Mouse (Mus musculus) hindbrain, embryonic 10.5 days (tissue): ENCODE measurements around the gene Mef2c. TPM values are rescaled to one million over a fixed set of nuclear protein-coding genes. Genes with fewer than 3 reads are reported as not detected.

Experiments
- DNase-seq: peaks from one replicate; pipeline ENCODE4 v3.0.0-alpha.2; 2017; ENCODE audit warnings: low spot score
- H3K27ac ChIP-seq: fragments of 300-500 bp; sonication (generic); 2 replicates; pipeline ENCODE4 v1.5.1; 2016; ENCODE audit warnings: mild to moderate bottlenecking, moderate library complexity
- H3K27me3 ChIP-seq: fragments of 300-500 bp; sonication (generic); 2 replicates; pipeline ENCODE4 v1.6.1; 2016; ENCODE audit warnings: mild to moderate bottlenecking; ENCODE audit not compliant: poor library complexity, insufficient read depth, severe bottlenecking
- H3K36me3 ChIP-seq: fragments of 300-500 bp; sonication (generic); 2 replicates; pipeline ENCODE4 v1.6.1; 2016; ENCODE audit warnings: mild to moderate bottlenecking, moderate library complexity
- H3K4me1 ChIP-seq: fragments of 300-500 bp; sonication (generic); replicated peaks from 2 replicates; pipeline ENCODE4 v1.6.1; 2016; ENCODE audit warnings: mild to moderate bottlenecking
- H3K4me3 ChIP-seq: fragments of 300-500 bp; sonication (generic); 2 replicates; pipeline ENCODE4 v1.5.1; 2016; ENCODE audit warnings: mild to moderate bottlenecking, moderate library complexity
- H3K9me3 ChIP-seq: fragments of 300-500 bp; sonication (generic); 2 replicates; pipeline ENCODE4 v1.6.1; 2016; ENCODE audit warnings: mild to moderate bottlenecking, moderate library complexity
- WGBS: fragments of 180-500 bp; shearing (Covaris S2); methylation state at CpG from one replicate; pipeline ENCODE4 v1.1.7; 2016; 5-methylcytosine and 5-hydroxymethylcytosine counted together
- polyA plus RNA-seq: library from polyadenylated mRNA; unstranded; fragments of >200 nt; fragmentation: Nextera tagmentation; extraction: Ambion mirVana; gene quantifications from 2 replicates; pipeline ENCODE4 v1.2.1, GENCODE M21; 2016

The Mef2c gene
- polyA plus RNA-seq, 1 experiment from 2014 or later: 17.3 TPM

DNA sequence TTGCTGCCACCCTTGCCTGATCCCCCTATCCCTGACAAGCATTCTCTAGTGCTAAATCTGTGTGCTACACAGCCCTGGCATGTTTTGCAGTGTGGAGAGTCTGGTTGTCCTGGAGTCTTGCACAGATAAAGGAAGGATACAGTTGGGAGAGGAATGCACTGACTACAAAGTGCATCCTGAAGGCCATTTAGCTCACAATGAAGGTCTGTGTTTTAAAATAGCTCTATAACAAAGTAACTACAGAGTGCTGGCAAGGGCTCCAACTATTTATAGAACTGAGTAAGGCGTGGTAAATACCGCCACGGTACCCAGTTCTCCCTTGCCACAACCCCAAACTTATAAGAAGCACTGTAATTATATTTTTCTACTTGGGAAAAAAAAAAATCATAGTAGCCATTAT is 61.9 kb downstream of the Mef2c start:
- Histone ChIP-seq H3K9me3 (no peaks in the 10 kb centered on the region), H3K36me3 (no peaks in the 10 kb centered on the region), H3K4me1 (no peaks in the 10 kb centered on the region; the same call in 1 of the 2 replicates), H3K27ac (no peak overlapping the region), H3K4me3 (no peak overlapping the region), H3K27me3 (no peaks in the 10 kb centered on the region)
- DNase-seq: no peak
- WGBS: 90% methylated on average over 3 of the region's 3 CpGs

DNA sequence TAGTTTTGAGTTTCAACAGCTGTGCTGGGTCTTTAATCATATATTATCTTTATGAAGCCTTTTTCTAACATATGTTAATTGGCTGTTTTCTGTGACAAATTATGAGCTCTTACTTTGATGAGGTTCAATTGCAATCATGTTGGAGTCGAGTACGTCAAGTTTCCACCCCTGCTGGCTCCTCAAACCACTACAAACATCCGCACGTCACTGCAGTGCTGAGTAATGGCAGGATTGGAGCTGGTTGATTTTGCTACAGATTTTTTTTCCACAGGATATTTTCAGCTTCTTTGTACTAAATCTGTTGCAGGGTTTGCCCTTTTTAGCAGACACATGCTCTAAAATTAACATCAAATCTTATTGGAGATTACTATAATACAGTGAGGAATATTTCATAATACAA is 62.3 kb downstream of the Mef2c start:
- Histone ChIP-seq H3K4me1 (no peaks in the 10 kb centered on the region; the same call in 1 of the 2 replicates), H3K4me3 (no peak overlapping the region), H3K9me3 (no peaks in the 10 kb centered on the region), H3K27me3 (no peaks in the 10 kb centered on the region), H3K36me3 (no peaks in the 10 kb centered on the region), H3K27ac (no peak overlapping the region)
- no peak for DNase-seq
- 70% methylated on average over 4 of the region's 4 CpGs for WGBS

DNA sequence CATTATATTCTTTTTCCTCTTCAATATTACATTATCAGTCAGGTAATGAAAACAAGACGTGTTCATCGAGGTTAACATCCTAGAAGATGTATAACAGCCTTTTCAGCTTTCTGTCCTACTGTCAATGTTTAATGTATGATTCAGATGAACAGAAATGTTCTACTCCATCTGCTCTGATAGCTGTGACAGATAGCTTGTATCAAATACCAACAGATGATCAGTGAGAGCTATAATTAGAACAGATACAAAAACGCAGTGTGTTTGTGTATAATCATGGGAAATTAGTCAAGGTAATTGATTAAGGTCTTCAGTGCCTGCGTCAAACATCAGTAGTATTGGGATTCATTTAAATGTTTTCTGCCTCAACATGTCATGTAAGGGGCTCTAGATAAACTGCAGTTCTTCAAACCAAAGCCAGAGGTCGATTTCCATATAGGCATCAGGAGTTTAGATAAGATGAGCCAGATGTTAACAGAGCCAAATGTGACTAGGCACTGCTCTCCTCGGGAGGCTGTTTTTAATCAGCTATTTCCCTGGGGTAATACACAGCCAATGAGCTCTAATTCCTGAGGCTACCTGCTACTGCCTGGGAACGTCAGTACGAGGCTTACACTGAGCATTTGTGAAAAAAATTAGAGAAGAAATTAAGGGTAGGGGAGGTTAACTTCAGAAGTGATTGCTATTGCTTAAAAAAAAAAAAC is 63.1 kb downstream of the Mef2c start:
- Histone ChIP-seq H3K9me3 (no peaks in the 10 kb centered on the region), H3K27ac (no peak overlapping the region), H3K4me3 (no peak overlapping the region), H3K4me1 (peaks cover 2% of the 10 kb centered on the region), H3K27me3 (no peaks in the 10 kb centered on the region), H3K36me3 (no peaks in the 10 kb centered on the region)
- 63% methylated on average over 8 of the region's 8 CpGs for WGBS
- no peak for DNase-seq

DNA sequence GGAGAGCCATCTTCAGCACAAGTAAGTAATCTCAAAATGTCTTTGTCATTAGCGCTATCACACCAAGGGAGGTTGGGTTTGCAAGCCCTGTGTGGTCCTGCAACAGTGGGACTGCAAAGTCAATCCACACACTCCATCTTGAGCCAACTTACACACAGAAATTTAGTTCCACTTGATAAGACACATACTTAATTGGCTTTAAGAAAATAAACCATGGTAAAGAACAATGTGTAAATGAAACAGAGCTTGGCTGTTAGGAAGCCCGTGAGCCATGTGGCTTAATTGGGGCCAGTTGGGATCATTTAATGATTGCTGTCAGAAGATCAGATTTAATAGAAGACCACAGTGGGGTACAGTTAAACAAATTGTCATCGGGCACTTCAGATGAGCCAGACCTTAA is 63.8 kb downstream of the Mef2c start:
- Histone ChIP-seq H3K4me1 (peaks cover 9% of the 10 kb centered on the region), H3K4me3 (no peak overlapping the region), H3K9me3 (no peaks in the 10 kb centered on the region), H3K36me3 (no peaks in the 10 kb centered on the region), H3K27ac (no peak overlapping the region), H3K27me3 (no peaks in the 10 kb centered on the region)
- 79% methylated on average over 3 of the region's 3 CpGs for WGBS
- no peak for DNase-seq

DNA sequence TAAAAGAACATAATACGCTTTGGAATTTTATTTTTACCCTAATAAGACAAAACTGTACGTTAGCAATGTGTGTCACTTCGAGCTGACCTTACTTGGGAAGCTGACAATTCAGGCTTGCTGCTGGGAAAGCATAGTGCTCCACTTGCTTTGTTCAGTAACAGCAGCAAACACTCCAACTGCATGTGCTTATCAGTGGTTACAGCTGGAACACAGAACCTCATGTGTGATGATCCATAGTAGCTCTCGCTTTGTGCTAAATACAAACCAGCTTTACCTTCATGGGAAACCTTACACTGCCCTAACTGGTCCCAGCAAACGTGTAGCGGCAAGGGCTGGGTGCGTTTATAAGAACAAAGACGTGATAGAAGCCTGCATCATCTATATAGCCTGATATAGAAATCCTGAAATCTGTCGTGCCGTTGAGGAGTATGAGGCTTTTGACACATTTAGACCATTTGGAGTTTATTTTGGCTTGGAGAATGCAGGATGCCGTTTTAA is 65.0 kb downstream of the Mef2c start:
- H3K27ac ChIP-seq: no peak overlapping the region
- WGBS: 82% methylated on average over 11 of the region's 11 CpGs

DNA sequence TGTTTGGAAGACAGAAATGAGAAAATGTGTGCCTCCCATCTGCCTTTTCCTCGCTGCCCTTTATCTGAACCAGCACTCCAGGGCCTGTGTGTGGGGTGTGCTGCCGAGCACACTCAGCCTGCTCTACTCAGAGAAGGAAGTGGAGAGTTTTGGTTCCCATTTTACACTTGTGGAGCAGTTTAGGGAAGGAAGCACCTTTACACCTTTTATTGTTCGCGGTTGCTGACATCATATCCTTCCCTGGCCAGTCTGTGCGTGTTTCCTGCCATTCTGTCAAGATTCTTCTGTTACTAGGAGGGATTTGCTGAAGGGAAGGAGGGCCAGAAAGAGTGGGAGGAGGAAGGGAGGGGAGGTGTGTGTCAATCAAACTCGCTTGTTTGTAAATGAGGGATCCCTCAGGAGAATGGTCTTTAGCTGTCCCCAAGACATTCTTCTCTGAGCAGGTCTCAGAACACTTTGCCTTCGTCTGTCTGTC is 68.2 kb downstream of the Mef2c start:
- Histone ChIP-seq H3K27me3 (no peaks in the 10 kb centered on the region), H3K27ac (0 out of 2 replicates have a peak overlapping the region, but pooled peaks have one; percentile 12), H3K36me3 (no peaks in the 10 kb centered on the region), H3K9me3 (no peaks in the 10 kb centered on the region), H3K4me3 (no peak overlapping the region), H3K4me1 (peaks cover 18% of the 10 kb centered on the region)
- 41% methylated on average over 7 of the region's 7 CpGs for WGBS
- no peak for DNase-seq

More for the DNA sequence above, 65.0 kb downstream of the Mef2c start:
- no peaks in the 10 kb centered on the region for H3K27me3 ChIP-seq
- DNase-seq: no peak
- H3K9me3 ChIP-seq: no peaks in the 10 kb centered on the region
- H3K4me1 ChIP-seq: peaks cover 18% of the 10 kb centered on the region
- H3K36me3 ChIP-seq: no peaks in the 10 kb centered on the region
- H3K4me3 ChIP-seq: no peak overlapping the region

DNA sequence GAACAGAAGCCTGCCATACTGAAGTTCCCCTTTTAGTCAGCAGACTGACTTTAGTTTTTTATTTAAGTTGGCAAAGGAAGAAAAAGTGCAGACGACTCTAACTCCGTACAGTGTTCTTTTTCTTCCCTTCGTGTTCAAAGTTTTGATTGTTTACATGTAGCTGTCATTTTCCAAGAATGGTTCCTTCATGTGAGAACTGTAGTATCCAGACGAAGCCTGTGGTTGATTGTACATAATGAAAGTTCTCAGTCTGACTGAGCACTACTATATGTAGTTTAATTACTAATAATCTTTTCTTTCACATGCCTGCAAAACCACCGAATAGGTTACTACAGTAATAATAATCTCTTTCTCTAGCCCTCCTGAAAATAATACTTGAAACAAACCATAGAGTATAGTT is 68.6 kb downstream of the Mef2c start:
- Histone ChIP-seq H3K27ac (no peak overlapping the region), H3K4me1 (peaks cover 18% of the 10 kb centered on the region), H3K4me3 (no peak overlapping the region), H3K36me3 (no peaks in the 10 kb centered on the region), H3K9me3 (no peaks in the 10 kb centered on the region), H3K27me3 (no peaks in the 10 kb centered on the region)
- no peak for DNase-seq
- WGBS: 77% methylated on average over 5 of the region's 5 CpGs

DNA sequence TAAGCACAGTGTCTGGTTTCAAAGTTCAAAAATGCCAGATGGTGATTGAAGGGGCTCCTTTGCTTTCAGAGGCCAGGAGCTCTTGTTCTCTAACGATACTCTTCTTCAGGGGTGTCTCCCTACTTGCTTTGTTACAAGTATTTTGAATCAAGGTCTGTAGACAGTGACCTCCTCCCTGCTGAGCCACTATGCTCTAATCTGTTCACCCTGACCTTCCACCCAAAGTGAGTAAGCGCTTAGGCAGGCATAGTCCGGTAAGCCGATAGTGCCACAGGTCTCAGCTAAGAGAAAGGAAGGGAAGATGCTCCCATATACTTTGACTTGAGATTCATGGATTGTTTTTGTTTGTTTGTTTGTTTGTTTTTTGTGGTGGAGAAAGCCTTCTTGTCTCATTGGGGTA is 69.5 kb downstream of the Mef2c start:
- DNase-seq: no peak
- Histone ChIP-seq H3K27ac (no peak overlapping the region), H3K4me1 (peaks cover 18% of the 10 kb centered on the region), H3K27me3 (no peaks in the 10 kb centered on the region), H3K4me3 (no peak overlapping the region), H3K9me3 (no peaks in the 10 kb centered on the region), H3K36me3 (no peaks in the 10 kb centered on the region)
- 28% methylated on average over 4 of the region's 4 CpGs for WGBS

DNA sequence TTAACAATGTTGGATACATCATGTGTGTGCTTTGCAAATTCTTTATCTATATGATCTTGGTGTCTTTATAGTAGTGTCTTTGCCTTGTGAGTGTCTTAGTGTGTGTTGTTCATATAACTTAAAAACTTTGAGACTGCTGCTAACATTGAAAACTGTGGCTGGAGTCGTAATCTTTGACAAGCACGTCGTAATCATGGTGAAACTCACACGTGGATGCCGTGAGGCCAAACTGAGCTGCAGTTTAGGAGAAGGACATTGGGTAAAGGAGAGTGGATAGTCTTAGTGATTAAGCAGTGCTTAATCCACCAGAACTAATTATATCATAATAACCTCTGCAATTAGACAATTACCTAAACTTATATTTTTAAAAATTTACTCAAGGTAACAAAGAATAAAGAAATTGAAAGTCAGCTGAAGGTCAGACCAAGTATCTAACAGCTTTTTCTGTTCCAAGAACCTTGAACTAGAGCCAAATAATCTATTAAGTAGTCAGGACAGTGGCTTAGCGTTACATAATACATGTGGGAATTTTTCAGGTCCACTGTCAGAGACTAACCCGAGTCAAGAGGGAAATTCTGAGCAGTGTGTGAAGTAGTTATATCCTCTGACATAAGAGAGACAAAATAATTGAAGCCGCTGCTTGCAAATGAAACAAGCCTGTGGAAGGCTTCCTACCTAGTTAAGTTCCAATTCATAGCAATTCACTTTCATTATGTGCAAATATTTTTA is 70.2 kb downstream of the Mef2c start:
- no peaks in the 10 kb centered on the region for H3K36me3 ChIP-seq
- 82% methylated on average over 8 of the region's 8 CpGs for WGBS
- no peak for DNase-seq
- no peak overlapping the region for H3K4me3 ChIP-seq
- no peaks in the 10 kb centered on the region for H3K9me3 ChIP-seq
- peaks cover 18% of the 10 kb centered on the region for H3K4me1 ChIP-seq
- H3K27ac ChIP-seq: no peak overlapping the region
- H3K27me3 ChIP-seq: no peaks in the 10 kb centered on the region

DNA sequence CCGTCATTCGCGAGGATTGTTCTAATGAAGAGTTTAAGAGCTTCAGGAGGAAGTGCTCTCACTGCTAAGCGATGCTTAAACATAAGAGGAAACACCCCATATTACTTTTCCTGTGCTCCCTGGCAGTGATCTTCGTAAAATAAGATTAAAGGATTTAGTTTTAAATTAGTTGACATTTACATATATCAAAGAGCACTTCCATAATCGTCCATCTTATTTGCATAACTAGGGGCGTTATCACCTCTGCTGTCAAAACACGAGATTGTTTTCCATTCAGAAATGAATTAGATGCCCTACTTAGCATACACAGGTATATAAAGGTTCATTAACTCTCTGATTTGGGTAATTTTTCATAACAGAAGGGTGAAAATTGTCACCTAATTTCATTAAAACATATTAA is 71.0 kb downstream of the Mef2c start:
- no peaks in the 10 kb centered on the region for H3K27me3 ChIP-seq
- H3K9me3 ChIP-seq: no peaks in the 10 kb centered on the region
- H3K27ac ChIP-seq: no peak overlapping the region
- H3K4me3 ChIP-seq: no peak overlapping the region
- peaks cover 18% of the 10 kb centered on the region for H3K4me1 ChIP-seq
- DNase-seq: no peak
- 85% methylated on average over 8 of the region's 8 CpGs for WGBS
- no peaks in the 10 kb centered on the region for H3K36me3 ChIP-seq

DNA sequence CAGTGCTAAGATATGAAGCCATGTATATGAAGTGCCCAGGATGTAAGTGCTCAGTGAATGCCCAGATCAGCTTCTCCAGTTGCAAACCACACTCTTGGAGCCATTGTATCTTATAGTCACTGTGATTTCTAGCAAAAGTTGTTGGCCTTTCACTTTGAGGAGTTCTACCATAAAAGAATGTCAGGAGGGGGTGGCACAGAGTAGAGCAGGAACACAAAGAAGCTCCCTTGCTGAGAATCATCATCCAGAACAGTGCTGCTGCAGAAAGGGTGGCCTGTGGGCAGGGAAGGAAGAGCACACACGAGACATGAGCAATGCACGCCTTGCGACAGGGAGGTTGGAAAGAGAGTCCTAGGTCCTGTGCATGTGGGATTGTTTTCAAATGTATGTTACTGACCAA is 75.6 kb downstream of the Mef2c start:
- no peak overlapping the region for H3K4me3 ChIP-seq
- H3K9me3 ChIP-seq: no peaks in the 10 kb centered on the region
- H3K27ac ChIP-seq: no peak overlapping the region
- no peaks in the 10 kb centered on the region; the same call in 1 of the 2 replicates for H3K4me1 ChIP-seq
- no peaks in the 10 kb centered on the region for H3K27me3 ChIP-seq
- H3K36me3 ChIP-seq: no peaks in the 10 kb centered on the region
- 80% methylated on average over 3 of the region's 3 CpGs for WGBS
- DNase-seq: no peak

DNA sequence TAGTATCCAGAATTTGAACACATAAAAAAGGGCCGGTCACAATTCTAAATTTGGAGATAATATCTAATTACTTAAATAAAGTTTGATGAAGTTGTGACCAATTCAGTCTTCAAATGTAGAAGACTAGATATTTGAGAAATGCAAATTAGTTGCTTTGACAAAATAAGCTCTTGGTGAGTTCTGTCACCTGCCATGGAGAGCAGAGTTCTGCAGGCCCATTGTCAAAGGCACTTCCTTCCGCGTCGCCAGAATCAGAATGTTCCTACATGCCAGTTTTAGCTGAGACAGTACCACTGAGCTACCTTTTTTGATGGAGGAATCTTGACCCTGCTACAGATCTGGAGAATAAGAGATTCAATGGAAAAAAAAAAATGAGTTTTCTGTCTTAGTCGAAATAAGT is 77.0 kb downstream of the Mef2c start:
- Histone ChIP-seq H3K36me3 (no peaks in the 10 kb centered on the region), H3K27me3 (no peaks in the 10 kb centered on the region), H3K27ac (no peak overlapping the region), H3K4me3 (no peak overlapping the region), H3K9me3 (no peaks in the 10 kb centered on the region), H3K4me1 (no peaks in the 10 kb centered on the region; the same call in 1 of the 2 replicates)
- WGBS: 90% methylated on average over 5 of the region's 5 CpGs
- DNase-seq: no peak

DNA sequence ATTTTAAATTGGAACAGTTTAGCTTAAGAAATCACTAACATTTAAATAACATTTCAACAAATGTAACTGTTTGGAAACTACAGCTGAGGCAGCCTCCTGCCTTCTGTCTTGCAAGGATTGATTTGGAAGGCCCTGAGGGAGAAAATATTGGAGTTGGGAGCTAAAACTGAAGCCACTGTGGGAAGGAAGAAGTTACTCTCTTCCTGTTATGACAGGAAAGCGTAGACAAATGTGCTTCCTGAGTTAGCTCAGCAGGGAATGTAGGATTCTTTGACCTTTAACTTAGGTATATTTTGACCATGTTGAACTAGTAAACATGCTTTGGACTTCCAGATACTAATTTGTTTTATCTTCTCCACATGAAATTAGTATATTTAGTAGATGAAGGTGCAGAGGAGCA is 78.7 kb downstream of the Mef2c start:
- Histone ChIP-seq H3K9me3 (no peaks in the 10 kb centered on the region), H3K36me3 (no peaks in the 10 kb centered on the region), H3K4me1 (no peaks in the 10 kb centered on the region), H3K4me3 (no peak overlapping the region), H3K27me3 (no peaks in the 10 kb centered on the region), H3K27ac (no peak overlapping the region)
- DNase-seq: no peak
- WGBS: 82% methylated on average over 1 of the region's 1 CpGs
